Mouse (Mus musculus) natural killer cell, adult 2 months (primary cell): ENCODE measurements at regions not wholly inside any gene's neighbourhood (a gene's known extent, or its start where the extent isn't known, plus 50 kb on each side); places are given as distances from the start of the nearest gene placed in this dataset.

Experiments
- DNase-seq, 2 experiments: peaks; one replicate each; pipeline ENCODE4 v3.0.0; 2022; ENCODE audit warnings: low spot score in 2 of 2

- DNase-seq = peak in 1 of 2 experiments; percentile 9
Observed at GRCm38 (mm10) chr17:47141843-47142215, 131.5 kb upstream of the Ubr2 start.

GRCm38 (mm10) chr17:47140969-47141842, 130.8 kb upstream of the Ubr2 start:
- peak; percentile 19 to 23 for DNase-seq

- DNase-seq = peak; percentile 26 to 29
Observed at GRCm38 (mm10) chr17:47140241-47140968, 130.0 kb upstream of the Ubr2 start.

- peak; percentile 71 to 72 for DNase-seq
Observed at GRCm38 (mm10) chr17:47139730-47140231, 129.4 kb upstream of the Ubr2 start.

GRCm38 (mm10) chr17:47139171-47139617, 128.8 kb upstream of the Ubr2 start:
- DNase-seq = peak in 1 of 2 experiments; percentile 3

- DNase-seq = no peak
Observed at GRCm38 (mm10) chr17:47138174-47138573, 127.8 kb upstream of the Ubr2 start.

- DNase-seq = no peak
Observed at GRCm38 (mm10) chr17:47135391-47135790, 125.0 kb upstream of the Ubr2 start.

- no peak for DNase-seq
Observed at GRCm38 (mm10) chr17:47133785-47134184, 123.4 kb upstream of the Ubr2 start.

GRCm38 (mm10) chr17:47127571-47127970, 117.2 kb upstream of the Ubr2 start:
- no peak for DNase-seq

GRCm38 (mm10) chr17:47123576-47123975, 113.2 kb upstream of the Ubr2 start:
- no peak for DNase-seq

GRCm38 (mm10) chr17:47122221-47122620, 111.9 kb upstream of the Ubr2 start:
- no peak for DNase-seq

GRCm38 (mm10) chr17:47118010-47118409, 107.7 kb upstream of the Ubr2 start:
- no peak for DNase-seq

- peak; percentile 33 to 44 for DNase-seq
Observed at GRCm38 (mm10) chr17:47115754-47116153, 105.4 kb upstream of the Ubr2 start.

GRCm38 (mm10) chr17:47115141-47115540, 104.8 kb upstream of the Ubr2 start:
- DNase-seq = no peak

- no peak for DNase-seq
Observed at GRCm38 (mm10) chr17:47114736-47115135, 104.4 kb upstream of the Ubr2 start.

- no peak for DNase-seq
Observed at GRCm38 (mm10) chr17:47112556-47113225, 102.3 kb upstream of the Ubr2 start.

GRCm38 (mm10) chr17:47110836-47111235, 100.5 kb upstream of the Ubr2 start:
- DNase-seq = no peak

GRCm38 (mm10) chr17:47104328-47104727, 94.0 kb upstream of the Ubr2 start:
- peak in 1 of 2 experiments; percentile 12 for DNase-seq

- no peak for DNase-seq
Observed at GRCm38 (mm10) chr17:47095191-47095590, 84.8 kb upstream of the Ubr2 start.

- no peak for DNase-seq
Observed at GRCm38 (mm10) chr17:47092076-47092475, 81.7 kb upstream of the Ubr2 start.

- DNase-seq = peak; percentile 10 to 29
Observed at GRCm38 (mm10) chr17:47089769-47090168, 79.4 kb upstream of the Ubr2 start.

- no peak for DNase-seq
Observed at GRCm38 (mm10) chr17:47069206-47069605, 58.9 kb upstream of the Ubr2 start.
